Mouse (Mus musculus) midbrain, embryonic 15.5 days (tissue): ENCODE data around the gene Cul9. TPM values are rescaled to one million over a fixed set of nuclear protein-coding genes. Genes with fewer than 3 reads are reported as not detected.

Experiments
- ATAC-seq: fragments of 200-750 bp; cut with Nextera tagmentation; replicated peaks from 2 replicates; pipeline ENCODE4 v1.8.0; 2017; ENCODE audit warnings: moderate TSS enrichment
- H3K27ac ChIP-seq: fragments of 300-500 bp; sonication (generic); 2 replicates; pipeline ENCODE4 v1.5.1; 2015; ENCODE audit warnings: mild to moderate bottlenecking, inconsistent platforms
- H3K27me3 ChIP-seq: fragments of 300-500 bp; sonication (generic); replicated peaks from 2 replicates; pipeline ENCODE4 v1.6.1; 2015; ENCODE audit warnings: inconsistent platforms
- H3K36me3 ChIP-seq: fragments of 300-500 bp; sonication (generic); replicated peaks from 2 replicates; pipeline ENCODE4 v1.6.1; 2015; ENCODE audit warnings: inconsistent platforms
- H3K4me1 ChIP-seq: fragments of 300-500 bp; sonication (generic); 2 replicates; pipeline ENCODE4 v1.6.1; 2015; ENCODE audit warnings: inconsistent platforms
- H3K4me2 ChIP-seq: fragments of 300-500 bp; sonication (generic); 2 replicates; pipeline ENCODE4 v1.6.1; 2015; ENCODE audit warnings: inconsistent platforms, mild to moderate bottlenecking, moderate library complexity
- H3K4me3 ChIP-seq: fragments of 300-500 bp; sonication (generic); 2 replicates; pipeline ENCODE4 v1.5.1; 2015; ENCODE audit warnings: mild to moderate bottlenecking, inconsistent platforms
- H3K9ac ChIP-seq: fragments of 300-500 bp; sonication (generic); 2 replicates; pipeline ENCODE4 v1.6.1; 2015; ENCODE audit warnings: mild to moderate bottlenecking, inconsistent platforms
- H3K9me3 ChIP-seq: fragments of 300-500 bp; sonication (generic); 2 replicates; pipeline ENCODE4 v1.6.1; 2016; ENCODE audit warnings: inconsistent platforms
- WGBS: fragments of 180-500 bp; shearing (Covaris S2); methylation state at CpG from one replicate; pipeline ENCODE4 v1.1.7; 2015; ENCODE audit warnings: mixed read lengths; 5-methylcytosine and 5-hydroxymethylcytosine counted together
- polyA plus RNA-seq: library from polyadenylated mRNA; unstranded; fragments of >200 nt; fragmentation: Nextera tagmentation; extraction: Ambion mirVana; gene quantifications from 2 replicates; pipeline ENCODE4 v1.2.1, GENCODE M21; 2015

Cul9 gene
- polyA plus RNA-seq, 1 experiment from 2014 or later, result 26.7 TPM

DNA sequence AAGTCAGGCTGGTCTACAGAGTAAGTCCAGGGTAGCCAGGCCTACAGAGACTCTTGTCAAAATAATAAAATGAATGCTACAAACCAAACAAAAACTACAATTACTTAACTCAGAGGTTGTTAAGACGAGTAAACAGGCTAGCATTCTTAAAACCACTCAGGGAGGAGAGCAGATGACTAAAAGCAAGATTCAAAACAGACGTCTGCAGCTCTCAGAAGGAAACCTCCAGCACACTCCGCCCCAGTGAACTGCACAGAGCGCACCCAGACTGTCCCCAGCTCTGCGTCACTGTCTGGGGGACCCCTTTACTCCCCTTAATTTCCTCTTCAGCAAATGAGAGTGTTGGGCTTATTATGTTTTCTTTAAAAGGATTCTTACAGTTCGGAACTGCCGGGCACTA lies 6.0 kb upstream of the Cul9 start:
- peak overlapping the region; percentile 89; the same call in 1 of the 2 replicates for H3K4me3 ChIP-seq
- no peak for ATAC-seq
- no peaks in the 10 kb centered on the region for H3K9me3 ChIP-seq
- peaks cover 36% of the 10 kb centered on the region for H3K4me1 ChIP-seq
- H3K36me3 ChIP-seq, result peaks cover 30% of the 10 kb centered on the region
- H3K27ac ChIP-seq, result peak overlapping the region; percentile 55
- no peak overlapping the region; the same call in 1 of the 2 replicates for H3K4me2 ChIP-seq
- no peaks in the 10 kb centered on the region for H3K27me3 ChIP-seq
- WGBS, result 86% methylated on average over 7 of the region's 7 CpGs
- H3K9ac ChIP-seq, result no peak overlapping the region

DNA sequence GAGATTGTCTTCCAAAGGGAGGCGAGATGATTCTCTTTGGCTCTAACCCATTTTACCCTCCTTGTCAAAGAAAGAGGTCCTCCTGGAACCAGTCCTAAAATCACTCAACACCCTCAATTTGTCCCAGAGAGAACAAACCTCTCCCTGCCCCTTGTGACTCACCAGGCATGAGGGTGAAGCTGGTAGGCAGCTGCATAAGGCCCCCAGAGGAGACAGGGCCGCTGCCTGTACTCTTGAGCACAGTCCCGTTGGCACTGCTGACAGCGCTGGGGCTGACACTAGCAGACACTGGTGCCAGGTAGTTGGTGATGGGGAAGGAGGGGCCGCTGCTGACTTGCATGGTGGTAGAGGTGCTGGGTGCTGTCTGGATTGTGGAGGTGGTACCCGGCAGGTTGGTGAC lies 5.2 kb upstream of the Cul9 start:
- H3K27ac ChIP-seq, result no peak overlapping the region
- WGBS, result 95% methylated on average over 6 of the region's 6 CpGs
- no peak overlapping the region for H3K9ac ChIP-seq
- peaks cover 30% of the 10 kb centered on the region for H3K36me3 ChIP-seq
- peaks cover 37% of the 10 kb centered on the region for H3K4me1 ChIP-seq
- no peaks in the 10 kb centered on the region for H3K9me3 ChIP-seq
- no peak for ATAC-seq
- no peak overlapping the region for H3K4me2 ChIP-seq
- H3K27me3 ChIP-seq, result no peaks in the 10 kb centered on the region
- no peak overlapping the region for H3K4me3 ChIP-seq

DNA sequence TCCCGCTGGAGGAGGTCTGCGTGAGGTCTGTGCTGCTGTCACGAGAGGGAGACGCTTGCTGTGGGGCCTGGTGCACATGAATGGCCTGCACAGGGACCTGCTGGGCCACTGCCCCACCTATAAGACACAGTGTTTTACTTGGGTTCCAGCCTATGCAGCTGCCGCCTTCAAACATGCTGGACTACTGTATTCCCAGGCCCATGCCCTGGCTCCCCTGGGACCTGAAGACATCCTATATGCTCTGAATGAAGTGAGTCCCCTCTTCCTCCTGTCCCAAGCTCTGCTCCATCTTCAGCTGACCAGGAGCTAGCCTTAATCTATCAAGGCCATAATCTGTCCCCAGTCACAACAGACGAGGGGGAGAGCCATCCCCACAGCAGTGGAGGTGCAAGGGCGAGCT lies 4.7 kb upstream of the Cul9 start:
- Histone ChIP-seq H3K4me2 (no peak overlapping the region), H3K9me3 (no peaks in the 10 kb centered on the region), H3K27ac (no peak overlapping the region), H3K27me3 (no peaks in the 10 kb centered on the region), H3K4me3 (no peak overlapping the region), H3K36me3 (peaks cover 30% of the 10 kb centered on the region), H3K9ac (no peak overlapping the region), H3K4me1 (peaks cover 39% of the 10 kb centered on the region)
- ATAC-seq, result no peak
- 86% methylated on average over 7 of the region's 7 CpGs for WGBS

DNA sequence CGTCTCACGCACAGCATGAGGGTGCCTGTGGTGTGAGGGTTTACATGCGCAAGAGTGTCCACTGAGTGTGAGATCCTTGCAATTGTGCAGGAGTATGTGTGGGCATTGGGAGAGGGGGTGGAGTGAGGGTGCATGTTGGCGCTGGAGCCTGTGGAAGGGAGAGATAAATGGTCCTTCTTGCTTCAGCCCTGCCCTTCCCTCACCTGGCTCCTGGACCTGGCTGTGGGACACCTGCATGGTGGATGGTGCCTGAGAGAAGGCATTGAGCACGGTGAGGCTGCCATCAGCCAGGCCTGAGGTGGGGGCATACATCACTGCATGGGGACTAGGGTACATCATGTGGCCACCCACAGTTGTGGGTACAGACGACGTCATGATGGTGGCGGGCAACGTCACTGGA lies 3.5 kb upstream of the Cul9 start:
- 90% methylated on average over 9 of the region's 9 CpGs for WGBS
- Histone ChIP-seq H3K4me3 (no peak overlapping the region), H3K4me1 (peaks cover 45% of the 10 kb centered on the region), H3K9ac (no peak overlapping the region), H3K4me2 (no peak overlapping the region), H3K36me3 (peaks cover 30% of the 10 kb centered on the region), H3K27ac (no peak overlapping the region), H3K27me3 (no peaks in the 10 kb centered on the region), H3K9me3 (no peaks in the 10 kb centered on the region)
- ATAC-seq, result no peak

DNA sequence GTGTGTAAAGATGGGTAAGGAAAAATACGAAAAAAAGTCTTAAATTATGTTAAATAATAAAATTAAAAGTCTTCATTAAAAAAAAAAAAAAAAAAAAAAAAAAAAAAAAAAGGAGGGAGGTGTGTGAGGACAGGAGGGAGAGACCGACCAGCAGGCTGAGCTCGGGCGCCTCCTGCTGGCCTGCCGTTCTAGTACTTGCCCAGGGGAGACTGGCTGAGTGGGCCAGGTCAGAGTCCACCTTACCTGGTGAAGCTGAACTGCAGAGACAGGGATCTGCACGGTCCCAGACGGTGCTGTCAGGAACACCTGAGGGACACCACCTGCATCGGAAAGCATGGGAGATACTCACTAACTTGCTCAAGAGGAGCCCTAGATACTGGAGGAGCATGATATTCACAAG lies 3.0 kb upstream of the Cul9 start:
- peaks cover 30% of the 10 kb centered on the region for H3K36me3 ChIP-seq
- no peak overlapping the region for H3K4me3 ChIP-seq

DNA sequence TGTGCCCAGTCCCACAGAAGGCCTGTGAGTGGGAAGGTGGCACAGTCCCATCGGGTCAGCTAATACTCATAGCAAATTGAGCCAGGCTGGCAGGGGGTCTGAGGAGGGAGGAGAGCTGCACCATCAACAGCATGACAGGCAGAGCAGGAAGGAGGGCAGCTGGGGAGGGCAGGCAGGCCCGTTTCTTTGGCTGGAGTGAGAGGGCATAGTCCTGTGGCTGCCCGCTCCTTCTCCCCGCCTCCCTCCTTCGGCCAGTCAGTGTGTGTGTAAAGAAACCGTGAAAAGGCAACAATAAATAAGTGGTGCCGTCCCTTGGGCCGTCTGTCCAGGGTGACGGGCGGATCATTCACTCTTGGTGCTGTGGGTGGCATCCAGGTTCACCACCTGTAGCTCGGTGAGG lies 2.6 kb upstream of the Cul9 start:
- Histone ChIP-seq H3K9ac (no peak overlapping the region), H3K27me3 (no peaks in the 10 kb centered on the region), H3K4me1 (peaks cover 38% of the 10 kb centered on the region), H3K9me3 (no peaks in the 10 kb centered on the region), H3K27ac (no peak overlapping the region), H3K36me3 (peaks cover 30% of the 10 kb centered on the region), H3K4me2 (no peak overlapping the region), H3K4me3 (no peak overlapping the region)
- no peak for ATAC-seq
- 61% methylated on average over 11 of the region's 11 CpGs for WGBS

More for the DNA sequence above, 3.0 kb upstream of the Cul9 start:
- Histone ChIP-seq H3K9ac (no peak overlapping the region), H3K27ac (no peak overlapping the region), H3K27me3 (no peaks in the 10 kb centered on the region), H3K4me2 (no peak overlapping the region), H3K4me1 (peaks cover 42% of the 10 kb centered on the region), H3K9me3 (no peaks in the 10 kb centered on the region)
- no peak for ATAC-seq
- 29% methylated on average over 8 of the region's 8 CpGs for WGBS

DNA sequence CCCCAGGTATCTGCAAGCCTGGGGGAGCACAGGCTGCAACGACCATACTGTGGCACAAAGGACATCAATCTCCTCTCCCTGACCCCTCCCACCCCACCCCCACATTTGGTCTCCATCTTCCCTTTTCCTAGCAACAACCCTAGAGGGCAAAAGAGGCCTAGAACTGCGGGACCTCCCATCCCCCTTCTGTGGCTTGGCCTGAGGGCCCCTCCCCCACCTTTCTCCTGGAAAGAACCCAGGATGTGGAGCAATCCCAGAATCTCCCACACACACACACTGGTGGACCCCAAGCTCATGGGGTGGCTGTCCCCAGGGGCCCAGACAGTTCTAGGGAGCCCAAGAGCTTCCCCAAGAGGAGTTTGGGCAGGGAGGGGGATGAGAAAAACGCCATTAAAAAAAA lies 1.7 kb upstream of the Cul9 start:
- no peak overlapping the region for H3K27ac ChIP-seq
- H3K4me1 ChIP-seq, result peaks cover 30% of the 10 kb centered on the region
- ATAC-seq, result no peak
- no peaks in the 10 kb centered on the region for H3K9me3 ChIP-seq
- no peaks in the 10 kb centered on the region for H3K27me3 ChIP-seq
- no peak overlapping the region for H3K9ac ChIP-seq
- H3K4me2 ChIP-seq, result no peak overlapping the region
- peaks cover 35% of the 10 kb centered on the region for H3K36me3 ChIP-seq
- H3K4me3 ChIP-seq, result no peak overlapping the region
- WGBS, result 29% methylated on average over 3 of the region's 3 CpGs

DNA sequence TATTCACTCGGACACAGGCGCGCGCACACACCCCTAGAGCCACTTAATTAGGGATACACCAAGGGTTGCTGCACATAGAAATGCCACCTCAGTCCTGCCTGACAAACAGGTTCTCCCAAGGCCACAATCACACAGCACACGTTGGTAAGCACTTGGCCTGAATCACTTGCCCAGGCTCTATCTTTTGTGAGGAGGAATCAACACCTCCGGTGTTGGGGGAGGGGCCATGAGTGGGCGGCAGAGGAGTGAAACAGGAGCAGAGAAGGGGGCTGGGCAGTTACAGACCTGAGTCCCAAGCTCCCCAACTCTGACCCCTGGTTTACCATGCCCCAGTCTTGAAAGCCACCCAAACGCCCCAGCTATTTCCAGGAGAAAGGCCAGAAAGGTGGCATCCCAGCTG lies 807 bp upstream of the Cul9 start:
- Histone ChIP-seq H3K27ac (no peak overlapping the region), H3K4me3 (0 out of 2 replicates have a peak overlapping the region, but pooled peaks have one; percentile 72), H3K9me3 (no peaks in the 10 kb centered on the region), H3K9ac (no peak overlapping the region), H3K36me3 (peaks cover 40% of the 10 kb centered on the region), H3K4me2 (peak overlapping the region; percentile 63; the same call in 1 of the 2 replicates), H3K27me3 (no peaks in the 10 kb centered on the region), H3K4me1 (peaks cover 21% of the 10 kb centered on the region)
- ATAC-seq, result no peak
- 12% methylated on average over 8 of the region's 8 CpGs for WGBS

DNA sequence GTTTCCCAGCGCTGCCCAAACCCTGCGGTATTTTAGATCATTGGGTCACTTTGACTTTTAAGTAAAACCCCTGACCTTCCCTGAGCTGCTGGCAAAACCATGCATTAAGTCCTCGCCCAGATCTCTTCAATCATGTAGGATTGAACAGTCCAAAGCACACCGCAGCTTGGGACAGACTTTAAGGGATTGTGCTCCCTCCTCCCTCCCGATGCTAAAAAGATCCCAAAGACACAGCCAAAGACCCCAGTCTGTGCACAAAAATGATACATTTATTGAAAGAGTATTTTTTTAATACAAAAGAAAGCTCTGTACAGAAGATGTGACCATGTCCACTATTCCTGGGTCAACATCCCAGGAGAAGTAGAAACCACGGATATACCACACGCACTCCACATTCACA lies 403 bp upstream of the Cul9 start:
- H3K9me3 ChIP-seq, result no peaks in the 10 kb centered on the region
- WGBS, result 7% methylated on average over 7 of the region's 7 CpGs
- peaks cover 41% of the 10 kb centered on the region for H3K36me3 ChIP-seq
- peak overlapping the region; percentile 79 for H3K9ac ChIP-seq
- H3K4me1 ChIP-seq, result peaks cover 21% of the 10 kb centered on the region
- peak; percentile 16; the same call in 1 of the 2 replicates for ATAC-seq
- H3K27ac ChIP-seq, result 0 out of 2 replicates have a peak overlapping the region, but pooled peaks have one; percentile 71
- peak overlapping the region; percentile 72 for H3K4me3 ChIP-seq
- peak overlapping the region; percentile 63 for H3K4me2 ChIP-seq
- H3K27me3 ChIP-seq, result no peaks in the 10 kb centered on the region

DNA sequence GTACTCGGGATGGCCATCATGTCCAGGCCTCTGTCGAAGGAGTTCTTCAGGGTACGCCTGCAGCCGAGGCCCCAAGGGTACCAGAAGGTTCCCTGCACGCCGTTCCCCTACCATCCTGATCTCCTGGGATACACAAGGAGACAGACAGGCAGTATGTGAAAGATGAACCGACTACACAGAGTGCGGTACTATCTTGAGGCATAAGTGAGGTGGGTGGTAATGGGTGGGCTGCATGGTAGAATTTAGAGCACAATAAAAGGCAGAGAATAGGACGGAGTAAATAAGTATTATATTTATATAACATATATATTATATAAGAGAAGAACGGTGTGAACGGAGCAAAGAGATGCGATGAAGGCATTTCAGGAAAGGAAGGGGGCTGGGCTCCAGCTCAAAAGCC lies 2.5 kb downstream of the Cul9 start:
- Histone ChIP-seq H3K27ac (no peak overlapping the region), H3K4me3 (no peak overlapping the region), H3K4me2 (no peak overlapping the region), H3K4me1 (peaks cover 21% of the 10 kb centered on the region), H3K9ac (no peak overlapping the region), H3K9me3 (no peaks in the 10 kb centered on the region), H3K27me3 (no peaks in the 10 kb centered on the region), H3K36me3 (peaks cover 42% of the 10 kb centered on the region)
- WGBS, result 90% methylated on average over 12 of the region's 12 CpGs
- no peak for ATAC-seq

DNA sequence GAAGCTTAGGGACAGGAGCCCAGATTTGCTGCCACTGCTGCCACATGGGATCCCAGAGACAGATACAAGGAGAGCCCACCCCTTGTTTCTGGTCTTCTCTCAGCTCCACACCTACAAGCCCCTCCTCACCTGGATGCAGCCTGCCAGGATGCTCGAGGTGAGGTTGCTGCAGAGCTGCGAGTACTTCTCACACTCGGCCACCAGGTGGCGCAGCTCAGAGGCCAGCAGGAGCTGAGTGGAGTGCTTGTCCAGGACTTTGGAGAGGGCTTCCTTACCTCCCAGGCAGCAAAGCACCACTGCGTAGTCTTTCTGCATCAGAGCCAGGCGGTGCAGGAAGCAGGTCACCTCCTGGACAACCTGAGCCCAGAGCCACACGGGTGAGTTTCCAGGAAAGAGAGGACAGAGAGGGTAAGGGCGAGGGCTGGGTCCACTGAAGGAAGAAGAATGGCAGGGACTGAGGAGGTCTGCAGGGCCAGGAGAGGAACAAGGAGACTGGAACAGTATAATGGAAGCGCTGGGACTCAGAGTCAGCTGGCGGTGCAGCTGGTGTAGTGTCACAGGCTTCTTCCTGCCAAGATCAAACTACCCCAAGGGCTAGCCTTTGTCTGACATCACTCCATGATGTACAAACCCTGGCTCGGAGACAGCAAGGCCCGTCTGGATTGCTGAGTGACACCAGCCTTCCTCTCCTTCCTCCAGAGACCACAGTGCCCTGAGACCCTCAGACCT lies 20.4 kb downstream of the Cul9 start:
- Histone ChIP-seq H3K9me3 (no peaks in the 10 kb centered on the region), H3K27me3 (no peaks in the 10 kb centered on the region), H3K4me1 (no peaks in the 10 kb centered on the region), H3K27ac (no peak overlapping the region), H3K9ac (no peak overlapping the region; the same call in 1 of the 2 replicates), H3K36me3 (peaks cover 34% of the 10 kb centered on the region; the same call in 1 of the 2 replicates), H3K4me2 (no peak overlapping the region), H3K4me3 (no peak overlapping the region)
- peak; percentile 43; the same call in 1 of the 2 replicates for ATAC-seq
- WGBS, result 37% methylated on average over 12 of the region's 12 CpGs

DNA sequence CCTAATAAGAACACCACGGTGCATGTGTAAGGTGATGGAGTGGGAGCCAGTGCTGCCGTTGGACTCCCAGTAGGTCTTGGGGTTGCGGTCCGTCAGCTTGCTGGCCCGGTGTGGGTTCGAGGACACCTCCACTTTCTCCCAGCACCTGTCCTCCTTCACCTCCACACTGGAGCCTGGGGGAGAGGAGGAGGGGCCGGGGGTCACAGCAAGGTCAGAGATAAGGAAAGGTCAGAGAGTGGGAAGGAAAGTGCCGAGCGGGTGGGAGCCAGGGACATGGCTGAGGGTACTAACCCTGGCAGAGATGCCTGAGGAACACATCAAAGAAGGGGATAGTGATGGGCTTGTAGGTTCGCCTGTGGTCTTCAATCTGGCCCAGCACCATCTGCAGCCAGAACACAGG lies 21.1 kb downstream of the Cul9 start:
- H3K4me2 ChIP-seq, result no peak overlapping the region
- no peaks in the 10 kb centered on the region for H3K4me1 ChIP-seq
- no peak overlapping the region for H3K4me3 ChIP-seq
- H3K36me3 ChIP-seq, result peaks cover 34% of the 10 kb centered on the region; the same call in 1 of the 2 replicates
- H3K27ac ChIP-seq, result no peak overlapping the region
- no peaks in the 10 kb centered on the region for H3K9me3 ChIP-seq
- no peaks in the 10 kb centered on the region for H3K27me3 ChIP-seq
- no peak overlapping the region; the same call in 1 of the 2 replicates for H3K9ac ChIP-seq
- WGBS, result 89% methylated on average over 10 of the region's 10 CpGs
- ATAC-seq, result no peak
